Mouse (Mus musculus): Measurements from ENCODE around the gene Zfp27.

DNA sequence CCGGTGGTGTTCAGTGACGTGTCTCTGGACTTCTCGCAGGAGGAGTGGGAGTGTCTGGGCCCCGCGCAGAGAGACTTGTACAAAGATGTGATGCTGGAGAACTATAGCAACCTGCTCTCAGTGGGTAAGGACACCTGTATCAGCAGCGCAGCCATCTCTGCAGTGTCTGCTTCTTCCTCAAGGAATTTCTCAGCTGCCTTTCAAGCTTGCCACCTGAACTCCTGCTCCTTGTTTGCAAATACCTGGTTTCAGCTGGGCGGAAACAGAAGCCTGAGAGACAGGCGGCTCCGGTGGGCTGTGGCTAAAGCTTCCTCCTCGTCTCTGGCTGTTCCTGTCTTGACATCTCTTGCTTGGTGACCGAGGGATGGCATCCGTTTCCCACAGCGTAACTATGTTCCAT lies 5.8 kb upstream of the Zfp27 start:
- TF ChIP-seq CTCF (IDR thresholded peaks at IDR 0.05; ENCODE audit: low read depth, low read length) = no peak
- TF ChIP-seq GATA2 (IDR thresholded peaks at IDR 0.05; ENCODE audit: borderline replicate concordance, low read depth, low read length) = no peak
- no peak for TF ChIP-seq TAL1 (conservative IDR thresholded peaks at IDR 0.05; ENCODE audit: low read depth, low read length)
- TF ChIP-seq GATA1 (IDR thresholded peaks at IDR 0.05; ENCODE audit: borderline replicate concordance, low read length) = no peak
